Mouse (Mus musculus): ENCODE results near the gene Smim6.
A peak's percentile ranks its signal among the peaks of the same experiment; 100 is the strongest.

Smim6 gene

DNA sequence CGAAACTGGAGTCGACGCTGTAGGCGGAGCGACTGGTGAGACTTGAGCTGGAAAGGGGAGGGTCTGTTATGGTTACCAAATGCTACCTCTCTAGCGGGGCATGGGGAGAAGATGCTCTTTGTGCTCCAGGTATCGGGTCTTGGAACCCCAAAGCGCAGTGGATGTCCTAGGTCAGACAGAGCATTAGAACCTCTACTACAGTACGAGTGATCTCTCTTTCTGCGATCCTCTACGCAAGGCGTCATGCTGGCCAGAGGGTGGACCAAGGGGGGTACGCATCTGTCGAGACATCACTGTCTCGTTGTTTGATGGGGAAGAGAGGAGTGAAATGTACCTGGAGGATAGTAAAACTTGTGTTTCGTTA lies 21.9 kb downstream of the Smim6 start:
- DNase-seq (ENCODE audit: low spot score), result no peak

DNA sequence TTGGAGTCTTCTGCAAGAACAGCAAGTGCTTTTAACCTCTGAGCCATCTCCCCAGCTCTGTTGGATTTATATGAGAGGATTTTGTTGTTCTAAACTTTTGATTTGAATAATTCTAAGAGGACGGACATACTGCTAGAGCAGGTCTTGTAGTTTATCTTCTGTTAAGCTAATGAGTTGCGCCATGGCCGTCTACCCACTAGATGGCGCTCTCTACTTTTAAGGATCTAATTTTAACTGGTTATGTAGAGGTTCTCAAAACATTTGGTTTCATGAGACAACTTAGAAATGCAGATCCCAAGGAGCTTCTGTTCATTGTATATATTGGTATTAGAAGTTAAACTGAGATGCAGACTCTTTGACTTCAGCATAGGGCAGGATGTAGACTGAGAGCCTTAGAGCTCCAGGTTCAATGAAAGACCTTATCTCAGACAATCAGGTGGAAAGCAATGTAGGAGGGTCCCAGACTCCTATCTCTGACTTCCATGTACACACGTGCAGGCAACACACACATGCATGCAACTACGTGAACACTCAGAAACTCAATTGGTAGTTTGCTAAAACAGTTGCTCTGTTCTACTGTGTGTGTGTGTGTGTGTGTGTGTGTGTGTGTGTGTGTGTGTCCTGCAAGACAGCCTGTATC lies 28.0 kb downstream of the Smim6 start:
- DNase-seq (ENCODE audit: low spot score), result peak; percentile 78

DNA sequence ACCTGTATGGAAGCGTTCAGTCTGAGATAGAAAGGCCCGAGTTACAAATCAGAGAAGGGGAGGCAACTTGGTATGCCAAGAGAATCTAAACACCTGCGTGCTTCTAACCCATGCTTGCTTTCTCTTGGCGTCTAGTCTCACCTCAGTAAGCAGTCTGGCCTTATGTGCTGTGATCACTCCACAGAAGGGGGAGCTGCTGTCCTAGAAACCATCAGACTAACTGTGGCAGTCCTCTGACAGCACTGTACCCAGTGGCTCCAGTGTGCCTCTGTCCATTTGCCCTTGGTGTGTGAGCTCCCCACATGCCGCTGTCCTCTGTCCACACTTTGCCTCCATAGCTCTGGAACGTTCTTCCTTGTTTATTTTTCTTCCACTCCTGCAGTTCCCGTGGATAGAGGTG lies 30.2 kb downstream of the Smim6 start:
- DNase-seq (ENCODE audit: low spot score), result no peak

DNA sequence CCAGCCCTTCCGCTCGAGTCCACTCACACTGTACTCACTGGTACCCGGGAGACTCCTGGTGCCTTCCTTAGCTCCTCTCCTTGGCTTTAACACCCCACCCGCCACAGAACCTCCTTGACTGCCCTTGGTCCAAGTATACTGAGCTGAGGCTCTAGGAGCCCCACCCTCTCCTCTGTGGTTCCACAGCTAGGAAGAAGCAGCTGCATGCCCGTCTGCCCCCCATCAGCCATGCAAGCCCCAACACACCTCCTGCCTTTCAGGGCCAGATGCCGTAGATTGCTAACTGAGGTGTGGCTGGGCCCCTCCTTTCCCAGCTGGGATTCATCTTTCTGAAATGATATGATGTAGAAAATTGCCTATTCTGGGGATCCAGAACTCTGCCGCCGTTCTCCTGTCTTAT lies 33.4 kb downstream of the Smim6 start:
- DNase-seq (ENCODE audit: low spot score), result no peak

DNA sequence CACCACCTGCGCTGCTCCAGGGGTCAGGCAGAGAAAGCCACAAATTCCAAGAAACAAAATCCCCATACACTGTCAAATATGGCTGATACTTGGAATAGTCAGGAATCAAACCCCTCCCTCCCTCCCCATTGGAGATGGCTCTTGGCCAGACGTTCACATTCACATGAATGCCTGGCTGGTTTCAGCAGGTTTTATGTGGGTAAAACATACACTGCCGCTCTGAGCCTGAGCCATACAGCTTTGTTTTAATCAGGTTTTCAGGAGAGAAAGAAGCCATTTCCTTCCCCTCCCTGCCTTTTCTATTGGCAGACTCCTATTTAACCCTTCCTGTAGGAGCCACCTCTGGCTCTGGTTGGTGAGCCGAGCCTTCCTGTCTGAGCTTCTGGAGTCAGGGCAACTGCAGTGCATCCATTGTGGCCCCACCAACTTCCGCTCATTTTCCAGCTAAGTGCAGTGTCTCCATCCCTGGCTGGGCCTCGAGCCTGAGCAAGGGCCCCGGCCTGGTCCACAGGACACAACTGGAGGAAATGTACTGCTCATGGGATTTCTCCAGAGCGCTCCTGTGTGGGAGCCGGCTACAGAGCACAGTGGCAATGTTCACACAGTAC lies 34.5 kb downstream of the Smim6 start:
- peak; percentile 30 for DNase-seq (ENCODE audit: low spot score)

DNA sequence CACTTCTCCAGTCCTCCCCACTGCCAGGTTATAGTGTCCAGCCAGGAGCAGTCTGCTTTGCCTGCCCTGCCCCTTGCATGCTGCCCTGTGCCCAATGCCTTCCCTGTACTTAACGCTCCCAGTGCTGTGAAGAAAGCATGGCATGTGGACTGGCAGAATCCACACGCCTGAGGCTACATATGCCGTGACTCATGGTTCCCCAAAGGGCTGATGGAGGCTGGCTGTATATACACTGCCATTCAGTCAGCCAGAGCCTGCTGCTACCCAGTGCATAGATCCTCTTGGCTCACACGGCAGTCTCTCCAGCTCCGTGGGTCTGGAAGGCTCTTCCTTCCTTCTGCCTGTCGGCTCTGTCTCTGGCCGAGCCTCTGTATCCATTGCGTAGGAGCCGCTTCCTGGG lies 36.5 kb downstream of the Smim6 start:
- DNase-seq (ENCODE audit: low spot score), result no peak

DNA sequence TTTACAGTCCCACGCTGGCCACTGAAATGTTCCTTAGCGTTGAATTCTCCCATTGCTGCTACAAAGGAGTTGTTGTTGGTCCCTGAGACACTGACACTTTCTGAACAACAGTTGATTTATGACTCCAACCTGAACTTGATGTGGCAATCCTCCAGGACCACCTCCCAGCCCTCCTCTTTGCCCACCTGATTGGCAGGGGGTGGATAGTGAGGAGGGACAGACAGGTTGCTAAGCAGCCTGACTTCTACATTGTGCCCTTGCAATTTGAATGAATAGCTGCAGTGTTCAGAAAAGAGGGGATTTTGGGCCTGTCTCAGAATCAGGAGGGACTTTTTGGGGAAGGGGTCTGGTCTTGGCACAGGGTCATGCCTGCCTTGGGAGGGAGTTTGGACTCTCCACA lies 38.9 kb downstream of the Smim6 start:
- DNase-seq (ENCODE audit: low spot score), result no peak

DNA sequence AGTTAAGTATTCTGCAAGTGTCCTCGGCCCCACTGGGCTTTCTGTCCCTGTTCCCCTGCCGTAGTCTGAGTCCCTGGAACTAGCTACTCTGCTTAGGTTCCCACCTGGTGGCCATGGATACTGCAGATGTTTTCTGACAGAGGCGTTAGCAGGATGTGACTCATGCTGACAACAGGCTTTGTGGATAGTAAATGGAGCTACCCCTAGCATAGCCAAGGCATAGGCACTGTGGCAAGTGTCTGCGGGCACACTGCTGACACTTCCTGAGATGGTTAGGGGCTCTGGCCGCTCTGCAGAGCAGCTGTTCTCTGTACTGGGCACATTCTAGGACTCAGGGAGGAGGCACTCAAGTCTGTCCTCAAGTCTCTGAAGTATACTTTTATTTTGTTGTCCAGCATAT lies 42.9 kb downstream of the Smim6 start:
- peak; percentile 33 for DNase-seq (ENCODE audit: low spot score)

DNA sequence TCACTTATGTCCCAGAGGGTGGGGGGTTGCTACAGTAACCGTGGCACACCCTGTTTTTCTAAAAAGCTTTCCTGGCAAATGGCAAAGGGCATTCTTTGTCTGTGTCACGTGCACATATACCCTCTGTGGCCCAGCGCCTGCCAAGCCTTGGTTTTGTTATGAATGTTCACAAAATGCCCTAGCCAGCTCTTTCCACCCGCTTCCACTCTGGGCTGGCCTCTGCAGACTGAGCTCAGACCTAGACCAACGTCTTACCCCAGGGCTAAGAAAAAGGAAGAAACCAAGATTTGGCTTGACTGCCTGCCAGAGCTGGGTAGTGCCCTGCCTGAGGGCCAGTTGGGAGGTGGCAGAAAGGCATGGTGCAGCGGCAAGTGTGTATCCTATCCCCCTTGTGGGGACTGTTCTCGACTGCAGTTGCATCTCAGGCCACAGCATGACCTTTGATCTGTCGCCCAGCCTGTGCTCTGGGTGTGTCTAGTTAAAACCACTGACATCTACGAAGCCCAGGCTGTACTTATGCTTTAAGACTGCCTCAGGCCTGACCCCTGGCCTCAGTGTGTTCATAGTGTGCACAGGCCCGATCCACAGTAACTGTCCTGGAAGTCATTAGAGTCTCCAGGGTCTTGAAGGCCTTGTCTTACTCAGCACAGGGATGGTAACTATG lies 43.5 kb downstream of the Smim6 start:
- DNase-seq (ENCODE audit: low spot score), result peak; percentile 93

DNA sequence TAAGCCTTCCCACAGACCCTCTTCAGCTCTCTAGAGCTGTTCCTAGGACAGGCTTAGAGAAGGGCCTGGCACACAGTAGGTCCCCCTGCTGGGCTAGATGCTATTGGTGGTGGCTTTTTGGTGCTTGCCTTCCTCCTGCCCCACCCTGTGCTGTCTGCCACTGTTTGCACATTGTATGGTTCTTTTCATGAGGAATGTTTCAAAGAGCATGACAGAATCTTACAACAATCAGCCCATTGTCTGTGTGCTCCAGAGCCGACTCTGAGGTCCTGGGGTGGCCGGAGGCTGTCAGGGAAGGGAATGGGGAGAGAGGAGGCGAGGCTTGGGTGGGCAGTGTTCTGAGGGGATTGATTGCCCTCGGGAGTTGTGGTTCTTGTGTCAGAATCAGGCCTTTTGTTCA lies 44.6 kb downstream of the Smim6 start:
- DNase-seq (ENCODE audit: low spot score), result no peak

DNA sequence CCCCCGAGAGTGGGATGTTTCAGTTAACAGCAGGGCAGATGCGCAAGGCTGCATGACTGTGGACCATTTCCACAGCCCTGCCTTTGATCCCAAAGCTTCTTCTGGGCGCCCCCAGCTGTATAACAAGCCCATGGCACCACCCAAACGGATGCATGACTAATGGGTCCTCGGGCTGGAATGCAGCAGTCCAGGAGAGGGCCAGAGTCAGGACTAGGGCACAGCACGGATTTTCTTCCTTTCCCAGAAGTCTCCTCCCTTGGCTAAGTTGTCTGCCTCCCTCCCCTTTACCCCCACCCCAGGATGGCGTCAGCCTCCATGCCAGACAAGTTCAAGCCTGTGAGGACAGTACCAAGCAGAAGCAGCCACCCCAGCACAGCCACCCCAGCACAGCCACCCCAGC lies 46.2 kb downstream of the Smim6 start:
- DNase-seq (ENCODE audit: low spot score), result peak; percentile 31

DNA sequence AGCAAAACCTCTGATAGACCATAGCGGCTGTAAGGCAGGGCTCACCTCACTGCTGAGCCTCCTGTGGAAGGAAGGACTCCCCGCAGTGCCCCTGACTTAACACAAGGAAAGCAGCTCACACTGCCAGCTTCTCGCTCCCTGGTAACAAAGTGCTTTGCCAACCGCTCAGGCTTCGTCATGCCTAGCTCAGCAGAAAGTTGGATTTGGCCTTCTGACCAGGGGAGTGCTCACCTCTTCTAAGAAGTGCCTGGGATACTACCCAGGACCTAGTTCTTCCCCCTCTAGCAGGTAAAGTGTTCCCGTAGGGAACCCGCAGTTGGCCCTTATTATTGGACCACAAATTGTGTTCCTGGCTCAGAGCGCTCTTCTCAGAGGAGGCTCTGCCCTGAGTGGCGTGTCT lies 47.2 kb downstream of the Smim6 start:
- DNase-seq (ENCODE audit: low spot score), result no peak

DNA sequence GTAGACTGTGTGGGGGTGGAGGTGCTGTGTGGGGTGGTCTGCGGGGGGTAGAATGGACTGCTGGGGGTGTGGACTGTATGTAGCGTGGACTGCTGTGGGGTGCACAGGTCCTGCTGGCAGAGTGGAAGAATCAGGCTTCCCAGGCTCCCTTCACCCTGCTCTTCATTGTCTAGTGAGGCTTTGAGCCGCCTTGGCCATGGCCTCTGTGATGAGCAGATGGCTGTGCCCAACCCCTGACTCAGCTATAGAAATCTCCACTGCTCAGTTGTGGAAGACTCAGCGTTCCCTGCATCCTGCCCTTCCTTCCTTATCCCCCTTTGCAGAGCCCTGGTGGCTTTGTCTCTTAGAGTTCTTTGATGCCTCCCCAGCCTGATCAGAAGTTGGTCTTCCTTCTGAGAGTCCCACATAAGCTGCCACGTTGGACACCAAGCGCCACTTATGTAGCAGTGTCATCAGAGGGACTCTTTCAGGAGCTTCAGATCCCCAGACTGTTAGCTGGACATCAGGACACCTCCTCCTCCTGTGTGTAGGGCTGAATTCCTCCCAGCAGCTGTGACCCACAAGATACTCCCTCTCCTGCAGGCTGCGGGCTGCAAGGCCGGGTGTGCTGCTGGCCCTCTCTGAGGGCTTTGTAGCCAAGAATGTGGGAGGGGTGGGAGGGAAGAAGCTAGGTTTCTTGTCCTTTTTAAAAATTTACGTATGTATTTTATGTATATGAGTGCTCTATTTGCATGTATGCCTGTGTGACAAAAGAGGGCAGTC lies 51.0 kb downstream of the Smim6 start:
- no peak for DNase-seq (ENCODE audit: low spot score)

Data from adipocyte (in vitro differentiated cells).